Mouse (Mus musculus): ENCODE results near the gene Tmem255b. TPM values are rescaled to one million over a fixed set of nuclear protein-coding genes. Genes with fewer than 3 reads are reported as not detected.

The Tmem255b gene
- total RNA-seq (2023), result not detected

GRCm38 (mm10) chr8:13434889-13435288 is at the start of gene Tmem255b:
TSS of gene Tmem255b (plus strand) at chr8:13435189.

DNA sequence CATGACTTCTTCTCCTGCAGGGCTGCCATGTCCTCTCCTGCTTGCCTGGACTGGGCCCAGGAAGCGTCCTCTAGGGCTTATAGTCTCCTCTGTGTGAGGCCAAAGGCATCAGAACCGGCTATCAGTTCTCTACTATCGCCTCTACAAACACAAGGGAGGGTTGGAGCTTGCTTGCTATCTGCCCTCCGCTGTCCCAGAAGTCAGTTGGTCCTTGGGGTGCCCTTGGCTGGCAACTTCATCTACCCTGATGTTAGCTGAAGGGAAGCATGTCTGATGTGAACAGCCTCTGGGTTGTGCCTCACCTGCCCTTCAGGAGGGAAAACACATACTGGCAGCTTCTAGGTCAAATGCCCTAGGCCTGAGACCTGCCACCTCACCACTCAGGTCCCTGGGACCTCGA is 38.3 kb upstream of the Tmem255b start, which contains the start of gene Atp4b:
Gene Atp4b (minus strand): TSS at position 101 of the 400 bp plus-strand sequence.

GRCm38 (mm10) chr8:13404666-13405131 is 30.3 kb upstream of the Tmem255b start, which contains the start of gene Grk1:
TSS of gene Grk1 (plus strand) at chr8:13405081.

DNA sequence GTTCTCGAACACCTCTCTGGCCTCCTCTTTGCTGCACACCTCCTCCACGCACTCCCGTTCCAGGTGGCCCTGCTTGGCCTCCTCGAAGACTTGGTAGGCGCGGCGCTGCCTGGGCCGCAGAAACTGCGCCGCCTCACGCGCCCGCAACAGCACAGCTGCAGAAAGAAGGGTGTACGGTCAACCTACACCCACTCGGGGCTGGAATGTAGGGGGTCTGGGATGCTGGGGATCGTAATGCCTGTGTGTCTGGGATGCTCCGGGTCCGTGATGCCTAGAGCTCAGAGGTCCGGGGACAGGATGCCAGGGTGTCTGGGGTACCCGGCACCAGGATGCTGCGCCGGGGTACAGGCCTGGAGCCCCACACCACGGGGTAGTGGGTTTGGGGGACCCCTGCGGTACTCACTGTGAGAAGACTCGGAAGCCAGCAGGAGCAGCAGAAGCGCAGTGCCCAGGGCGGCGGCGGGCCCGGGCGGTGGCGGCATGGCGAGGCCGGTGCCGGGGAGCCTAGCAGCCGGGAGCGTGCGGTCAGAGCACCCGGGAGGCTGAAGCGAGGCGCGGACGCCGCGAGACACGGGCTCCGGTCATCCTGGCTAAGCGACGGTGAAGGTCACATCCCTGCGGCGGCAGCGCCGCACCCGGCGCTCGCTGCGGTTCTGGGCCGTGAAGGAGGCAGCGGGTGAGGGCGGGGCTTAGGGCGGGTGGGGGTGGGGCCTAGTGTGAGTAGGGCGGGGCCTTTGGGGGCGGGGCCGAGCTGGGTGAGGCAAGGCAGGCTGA is 59.1 kb downstream of the Tmem255b start, which contains the start of gene Gas6:
Gene Gas6 (minus strand): TSS at position 633 of the 774 bp plus-strand sequence.

Other genes starting within 250 kb of the Tmem255b start
- gene Grtp1, start 234.6 kb upstream of the Tmem255b start, total RNA-seq (2023), result not detected
- gene Adprhl1, start 181.0 kb upstream of the Tmem255b start, total RNA-seq (2023), result not detected
- gene Dcun1d2, start 147.1 kb upstream of the Tmem255b start, total RNA-seq (2023), result 10 to 100 TPM; 15.5 to 16.7 TPM
- 10 to 100 TPM; 16.1 to 23.5 TPM for gene Tmco3, start 147.0 kb upstream of the Tmem255b start, total RNA-seq (2023)
- gene Tfdp1, start 96.4 kb upstream of the Tmem255b start, total RNA-seq (2023), result 10 to 100 TPM; 21.5 to 24.0 TPM
- gene Atp4b, start 38.4 kb upstream of the Tmem255b start, total RNA-seq (2023), result not detected
- not detected for gene Grk1, start 30.1 kb upstream of the Tmem255b start, total RNA-seq (2023)
- gene Gas6, start 59.3 kb downstream of the Tmem255b start, total RNA-seq (2023), result not detected
- 10 to 100 TPM in 1 of 2 experiments, 1 to 10 TPM in 1; 7.7 to 10.6 TPM for gene 1700029H14Rik, start 127.3 kb downstream of the Tmem255b start, total RNA-seq (2023)
- 100 to 1,000 TPM; 359 to 374 TPM for gene Rasa3, start 242.4 kb downstream of the Tmem255b start, total RNA-seq (2023)

Measured in B cell, adult 67 days (primary cell).